Mouse (Mus musculus) stomach, postnatal 0 days (tissue): ENCODE measurements at regions not wholly inside any gene's neighbourhood (a gene's known extent, or its start where the extent isn't known, plus 50 kb on each side); places are given as distances from the start of the nearest gene placed in this dataset.

Source experiments
- ATAC-seq: fragments of 200-750 bp; cut with Nextera tagmentation; 2 replicates; pipeline ENCODE4 v1.8.0; 2017; ENCODE audit not compliant: low FRiP score, low TSS enrichment
- DNase-seq: peaks from one replicate; pipeline ENCODE4 v3.0.0-alpha.2; 2016; ENCODE audit warnings: low spot score
- H3K27ac ChIP-seq: fragments of 300-500 bp; sonication (generic); replicated peaks from 2 replicates; pipeline ENCODE4 v1.5.1; 2014; ENCODE audit warnings: mild to moderate bottlenecking, control low read depth
- H3K27me3 ChIP-seq: fragments of 300-500 bp; sonication (generic); 2 replicates; pipeline ENCODE4 v1.6.1; 2014; ENCODE audit warnings: low read length; ENCODE audit not compliant: control insufficient read depth, insufficient read depth
- H3K36me3 ChIP-seq: fragments of 300-500 bp; sonication (generic); 2 replicates; pipeline ENCODE4 v1.6.1; 2014; ENCODE audit warnings: low read length, mixed read lengths; ENCODE audit not compliant: control insufficient read depth, insufficient read depth
- H3K4me1 ChIP-seq: fragments of 300-500 bp; sonication (generic); replicated peaks from 2 replicates; pipeline ENCODE4 v1.6.1; 2014; ENCODE audit warnings: antibody characterized with exemption; ENCODE audit not compliant: control insufficient read depth, insufficient read depth
- H3K4me2 ChIP-seq: fragments of 300-500 bp; sonication (generic); replicated peaks from 2 replicates; pipeline ENCODE4 v1.6.1; 2014; ENCODE audit warnings: low read depth, mild to moderate bottlenecking, control low read depth, moderate library complexity
- H3K4me3 ChIP-seq: fragments of 300-500 bp; sonication (generic); 2 replicates; pipeline ENCODE4 v1.5.1; 2014; ENCODE audit warnings: low read depth, low read length, control low read depth
- H3K9ac ChIP-seq: fragments of 300-500 bp; sonication (generic); 2 replicates; pipeline ENCODE4 v1.6.1; 2014; ENCODE audit warnings: mild to moderate bottlenecking, low read length, control low read depth, mixed read lengths
- H3K9me3 ChIP-seq: fragments of 300-500 bp; sonication (generic); 2 replicates; pipeline ENCODE4 v1.6.1; 2016; ENCODE audit warnings: low read length; ENCODE audit not compliant: control insufficient read depth
- CTCF ChIP-seq: IDR thresholded peaks from 2 replicates; pipeline ENCODE4 v1.5.1; 2016; ENCODE audit warnings: antibody characterized with exemption, low read depth, mild to moderate bottlenecking, moderate library complexity
- EP300 ChIP-seq: optimal IDR thresholded peaks from 2 replicates; pipeline ENCODE3; 2016; ENCODE audit warnings: antibody characterized with exemption
- WGBS: fragments of 180-500 bp; shearing (Covaris S2); extraction: QIAGEN DNeasy Blood & Tissue Kit; methylation state at CpG from one replicate; pipeline ENCODE4 v1.1.7; 2014; 5-methylcytosine and 5-hydroxymethylcytosine counted together

- H3K27me3 ChIP-seq = no peaks in the 10 kb centered on the region
- 70% methylated on average over 5 of the region's 5 CpGs for whole genome bisulfite sequencing
These were observed 82.7 kb upstream of the Itprid2 start for GRCm38 (mm10) chr2:79552481-79552880.

GRCm38 (mm10) chr2:79555395-79555794 is 79.8 kb upstream of the Itprid2 start:
- TF ChIP-seq EP300 (no peak), CTCF (no peak)
- Histone ChIP-seq H3K4me1 (no peaks in the 10 kb centered on the region), H3K27ac (no peak overlapping the region), H3K4me2 (no peak overlapping the region), H3K36me3 (no peaks in the 10 kb centered on the region), H3K9me3 (no peaks in the 10 kb centered on the region), H3K9ac (no peak overlapping the region), H3K4me3 (no peak overlapping the region), H3K27me3 (no peaks in the 10 kb centered on the region)
- WGBS = 43% methylated on average over 2 of the region's 2 CpGs
- ATAC-seq = peak; percentile 56
- no peak for DNase-seq

More at GRCm38 (mm10) chr2:79552481-79552880, 82.7 kb upstream of the Itprid2 start:
- Histone ChIP-seq H3K27ac (no peak overlapping the region), H3K4me2 (no peak overlapping the region), H3K4me3 (no peak overlapping the region), H3K9ac (no peak overlapping the region), H3K4me1 (no peaks in the 10 kb centered on the region), H3K9me3 (no peaks in the 10 kb centered on the region), H3K36me3 (no peaks in the 10 kb centered on the region)
- DNase-seq (no peak), ATAC-seq (no peak)
- TF ChIP-seq EP300 (no peak), CTCF (no peak)

GRCm38 (mm10) chr2:79557361-79557760 is 77.8 kb upstream of the Itprid2 start:
- H3K36me3 ChIP-seq = no peaks in the 10 kb centered on the region
- no peak overlapping the region for H3K4me2 ChIP-seq
- H3K9ac ChIP-seq = no peak overlapping the region
- H3K27me3 ChIP-seq = no peaks in the 10 kb centered on the region
- no peak for TF ChIP-seq CTCF
- no peak for TF ChIP-seq EP300
- no peak overlapping the region for H3K4me3 ChIP-seq
- no peak for ATAC-seq
- WGBS = 80% methylated on average over 3 of the region's 3 CpGs
- no peaks in the 10 kb centered on the region for H3K9me3 ChIP-seq
- no peaks in the 10 kb centered on the region for H3K4me1 ChIP-seq
- H3K27ac ChIP-seq = no peak overlapping the region
- no peak for DNase-seq

- Histone ChIP-seq H3K9ac (no peak overlapping the region), H3K27me3 (no peaks in the 10 kb centered on the region), H3K36me3 (no peaks in the 10 kb centered on the region), H3K4me3 (no peak overlapping the region), H3K4me2 (no peak overlapping the region), H3K27ac (peak overlapping the region; percentile 59; the same call in 1 of the 2 replicates), H3K9me3 (no peaks in the 10 kb centered on the region), H3K4me1 (no peaks in the 10 kb centered on the region)
- TF ChIP-seq EP300 (peak; percentile 79), CTCF (peak; percentile 55)
- DNase-seq = peak; percentile 73
- peak; percentile 97 for ATAC-seq
- WGBS = 44% methylated on average over 3 of the region's 3 CpGs
These were observed 68.7 kb upstream of the Itprid2 start for GRCm38 (mm10) chr2:79566280-79566933.

GRCm38 (mm10) chr2:79567413-79567934 is 67.7 kb upstream of the Itprid2 start:
- no peak overlapping the region for H3K9ac ChIP-seq
- no peaks in the 10 kb centered on the region for H3K27me3 ChIP-seq
- ATAC-seq = no peak
- H3K4me3 ChIP-seq = no peak overlapping the region
- H3K27ac ChIP-seq = no peak overlapping the region; the same call in 1 of the 2 replicates
- H3K36me3 ChIP-seq = no peaks in the 10 kb centered on the region
- TF ChIP-seq EP300 (no peak), CTCF (no peak)
- 79% methylated on average over 3 of the region's 3 CpGs for WGBS
- H3K4me1 ChIP-seq = no peaks in the 10 kb centered on the region
- no peaks in the 10 kb centered on the region for H3K9me3 ChIP-seq
- H3K4me2 ChIP-seq = no peak overlapping the region
- DNase-seq = no peak

GRCm38 (mm10) chr2:79569663-79570062 is 65.5 kb upstream of the Itprid2 start:
- WGBS = 74% methylated on average over 1 of the region's 1 CpGs
- H3K9me3 ChIP-seq = no peaks in the 10 kb centered on the region
- no peaks in the 10 kb centered on the region for H3K36me3 ChIP-seq
- TF ChIP-seq CTCF (no peak), EP300 (no peak)
- H3K4me2 ChIP-seq = no peak overlapping the region
- H3K27ac ChIP-seq = no peak overlapping the region
- H3K9ac ChIP-seq = no peak overlapping the region
- H3K27me3 ChIP-seq = no peaks in the 10 kb centered on the region
- H3K4me3 ChIP-seq = no peak overlapping the region
- DNase-seq (no peak), ATAC-seq (no peak)
- no peaks in the 10 kb centered on the region for H3K4me1 ChIP-seq
